Mouse (Mus musculus): ENCODE measurements around the gene Gjb5. TPM values are rescaled to one million over a fixed set of nuclear protein-coding genes. Genes with fewer than 3 reads are reported as not detected.

Gjb5 gene
- total RNA-seq, 4 experiments from 2014 or later: not detected

GRCm38 (mm10) chr4:127311561-127311960 is 46.4 kb downstream of the Gjb5 start:
- no peak for DNase-seq (ENCODE audit: low spot score in 2 of 2)

- no peak for DNase-seq (ENCODE audit: low spot score in 2 of 2)
Measured at GRCm38 (mm10) chr4:127306915-127307314, 51.1 kb downstream of the Gjb5 start.

Other genes with a start within 250 kb of the Gjb5 start
- 1 to 10 TPM; 3.4 to 5.7 (median 4.2) TPM for gene Tmem35b, start 234.5 kb downstream of the Gjb5 start, total RNA-seq (2022)
- 100 to 1,000 TPM; 313 to 384 (median 344) TPM for gene Dlgap3, start 189.0 kb downstream of the Gjb5 start, total RNA-seq (2022)
- gene Smim12, start 114.4 kb downstream of the Gjb5 start, total RNA-seq (2022): 10 to 100 TPM; 56.2 to 58.6 (median 58.4) TPM
- 1 to 10 TPM; 3.7 to 4.6 (median 3.9) TPM for gene Gja4, start 44.1 kb downstream of the Gjb5 start, total RNA-seq (2022)
- gene Gjb3, start 27.3 kb downstream of the Gjb5 start, total RNA-seq (2022): not detected
- not detected for gene Gjb4, start 4.1 kb downstream of the Gjb5 start, total RNA-seq (2022)

All from left cerebral cortex, adult 8-10 months (tissue).